Mouse (Mus musculus): ENCODE data around the gene H3f3b. TPM values are rescaled to one million over a fixed set of nuclear protein-coding genes. Genes with fewer than 3 reads are reported as not detected.

The H3f3b gene
- polyA plus RNA-seq, 1 experiment: 402 TPM

DNA sequence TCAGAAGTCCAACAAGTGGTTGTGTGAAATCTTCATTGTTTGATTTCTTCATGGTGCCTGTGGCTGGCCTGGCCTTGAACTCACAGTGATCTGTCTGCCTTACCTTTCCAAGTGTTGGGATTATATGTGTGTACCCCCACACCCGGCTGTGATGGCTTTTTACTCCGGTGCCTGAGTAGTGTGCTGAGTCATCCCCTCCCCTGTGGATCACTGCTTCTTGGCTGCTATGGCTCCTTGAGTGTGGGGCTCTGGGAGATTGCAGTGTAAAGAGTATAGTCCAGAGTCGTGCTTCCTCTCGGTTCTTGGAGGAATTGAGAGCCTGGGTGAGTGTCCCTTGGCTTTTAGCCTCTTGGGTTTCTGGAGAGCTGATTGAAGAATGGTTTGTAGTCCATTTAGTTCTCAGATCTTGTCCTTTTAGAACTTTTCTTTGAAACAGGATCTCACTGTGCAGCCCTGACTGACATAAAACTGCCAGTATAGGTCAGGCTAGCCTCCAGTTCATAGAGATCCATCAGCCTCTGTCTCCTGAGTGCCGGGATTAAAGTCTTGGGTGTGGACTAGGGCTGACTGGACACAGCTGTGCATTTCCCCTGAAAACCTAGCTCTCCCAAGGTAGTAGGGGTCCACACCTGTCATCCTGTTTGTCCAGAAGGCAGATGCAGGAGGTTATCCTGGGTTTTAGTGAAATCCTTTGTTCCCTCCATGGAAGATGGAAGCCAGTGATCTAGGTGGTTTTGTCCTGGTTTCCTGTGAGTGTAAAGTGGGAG, 14.8 kb upstream of the H3f3b start:
- H3K27ac ChIP-seq (ENCODE audit: control insufficient read depth, insufficient read depth, low read depth, low read length, poor library complexity): no peak overlapping the region

DNA sequence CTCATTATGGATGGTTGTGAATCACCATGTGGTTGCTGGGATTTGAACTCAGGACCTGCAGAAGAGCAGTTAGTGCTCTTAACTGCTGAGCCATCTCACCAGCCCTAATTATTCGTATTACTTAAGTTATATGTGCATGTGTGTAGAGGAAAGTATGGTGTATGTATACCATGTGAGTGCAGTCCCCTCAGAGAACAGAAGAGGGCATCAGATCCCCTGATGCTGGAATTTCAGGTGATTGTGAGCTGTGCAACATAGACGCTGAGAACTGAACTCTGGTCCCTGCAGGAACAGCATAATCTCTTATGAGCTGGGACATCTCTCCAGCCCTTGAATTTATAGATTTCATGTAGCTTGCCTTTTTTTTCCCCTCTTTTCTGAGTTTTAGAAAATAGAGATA, 14.1 kb upstream of the H3f3b start:
- TF ChIP-seq POLR2A (IDR thresholded peaks at IDR 0.05; ENCODE audit: borderline replicate concordance, control insufficient read depth, low read depth, low read length) (no peak), CTCF (IDR thresholded peaks at IDR 0.05; ENCODE audit: control insufficient read depth, insufficient read depth, low read length) (no peak)
- H3K27ac ChIP-seq (ENCODE audit: control insufficient read depth, insufficient read depth, low read depth, low read length, poor library complexity): no peak overlapping the region
- no peak overlapping the region for H3K4me3 ChIP-seq (replicated peaks; ENCODE audit: control insufficient read depth, low read depth, low read length)
- 94% methylated on average over 2 of the region's 2 CpGs for WGBS
- no peaks in the 10 kb centered on the region for H3K4me1 ChIP-seq (ENCODE audit: control insufficient read depth, insufficient read depth, low read length)

More for the DNA sequence above, 14.8 kb upstream of the H3f3b start:
- 69% methylated on average over 5 of the region's 5 CpGs for whole genome bisulfite sequencing
- no peaks in the 10 kb centered on the region for H3K4me1 ChIP-seq (ENCODE audit: control insufficient read depth, insufficient read depth, low read length)
- TF ChIP-seq POLR2A (IDR thresholded peaks at IDR 0.05; ENCODE audit: borderline replicate concordance, control insufficient read depth, low read depth, low read length) (no peak), CTCF (IDR thresholded peaks at IDR 0.05; ENCODE audit: control insufficient read depth, insufficient read depth, low read length) (no peak)
- H3K4me3 ChIP-seq (replicated peaks; ENCODE audit: control insufficient read depth, low read depth, low read length): no peak overlapping the region

DNA sequence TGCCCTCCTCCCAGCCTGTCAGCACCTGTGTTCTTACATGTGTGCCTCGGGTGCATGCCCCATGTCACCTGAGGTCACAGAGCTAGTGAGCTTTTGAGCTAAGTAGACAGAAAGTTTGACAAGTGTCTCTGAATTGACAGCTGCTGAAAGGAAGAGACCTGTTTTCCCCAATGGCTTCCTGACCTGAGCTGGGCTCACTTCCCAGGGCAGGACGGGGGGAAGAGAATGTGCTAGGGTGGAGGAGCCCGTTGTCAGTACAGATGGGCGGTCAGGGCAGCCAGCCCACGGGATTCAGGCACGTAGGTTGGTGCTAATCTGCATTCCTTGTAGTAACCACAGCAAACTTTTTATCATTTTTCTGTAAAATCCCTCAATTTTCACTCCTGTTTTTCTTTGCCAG, 12.8 kb upstream of the H3f3b start:
- H3K4me1 ChIP-seq (ENCODE audit: control insufficient read depth, insufficient read depth, low read length): no peaks in the 10 kb centered on the region
- 83% methylated on average over 6 of the region's 6 CpGs for WGBS
- H3K4me3 ChIP-seq (replicated peaks; ENCODE audit: control insufficient read depth, low read depth, low read length): no peak overlapping the region
- TF ChIP-seq CTCF (IDR thresholded peaks at IDR 0.05; ENCODE audit: control insufficient read depth, insufficient read depth, low read length) (no peak), POLR2A (IDR thresholded peaks at IDR 0.05; ENCODE audit: borderline replicate concordance, control insufficient read depth, low read depth, low read length) (no peak)
- H3K27ac ChIP-seq (ENCODE audit: control insufficient read depth, insufficient read depth, low read depth, low read length, poor library complexity): no peak overlapping the region

DNA sequence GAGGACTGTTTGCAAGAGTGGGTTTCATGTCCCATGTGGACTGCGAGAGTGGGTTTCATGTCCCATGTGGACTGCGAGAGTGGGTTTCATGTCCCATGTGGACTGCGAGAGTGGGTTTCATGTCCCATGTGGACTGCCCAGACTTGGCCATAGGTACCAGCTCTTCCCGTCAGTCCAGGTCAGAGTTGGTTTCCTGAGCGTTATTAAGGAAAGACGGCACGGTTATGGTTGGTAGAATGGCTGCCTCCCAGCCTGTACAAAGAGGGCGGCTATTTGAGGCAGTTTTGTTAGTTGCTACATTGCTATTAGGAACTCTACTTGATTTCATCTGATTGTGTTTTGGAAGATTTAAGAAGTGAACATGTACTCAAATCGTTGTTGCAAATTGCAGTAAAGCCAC, 10.1 kb upstream of the H3f3b start:
- 86% methylated on average over 9 of the region's 9 CpGs for WGBS
- Histone ChIP-seq H3K4me1 (ENCODE audit: control insufficient read depth, insufficient read depth, low read length) (no peaks in the 10 kb centered on the region), H3K27ac (ENCODE audit: control insufficient read depth, insufficient read depth, low read depth, low read length, poor library complexity) (no peak overlapping the region), H3K4me3 (replicated peaks; ENCODE audit: control insufficient read depth, low read depth, low read length) (no peak overlapping the region)
- TF ChIP-seq POLR2A (IDR thresholded peaks at IDR 0.05; ENCODE audit: borderline replicate concordance, control insufficient read depth, low read depth, low read length): no peak
- no peak for TF ChIP-seq CTCF (IDR thresholded peaks at IDR 0.05; ENCODE audit: control insufficient read depth, insufficient read depth, low read length)

DNA sequence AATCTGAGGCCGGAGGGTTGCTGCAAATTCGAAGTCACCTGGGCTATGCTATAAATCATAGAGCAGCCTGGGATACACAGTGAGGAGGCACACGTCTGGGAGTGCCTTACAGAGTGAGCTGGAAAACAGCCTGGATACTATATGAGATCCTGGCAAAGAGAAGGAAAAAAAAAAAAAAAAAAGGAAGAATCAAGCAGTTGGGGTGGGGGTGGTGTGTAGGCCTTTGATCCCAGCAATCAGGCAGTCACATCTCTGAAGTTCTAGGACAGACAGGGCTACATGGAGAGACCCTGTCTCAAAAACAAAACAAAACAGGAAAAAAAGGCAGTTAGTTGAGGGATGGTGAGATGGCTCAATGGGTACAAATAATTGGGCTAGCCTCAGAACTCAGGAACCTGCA, 8.9 kb upstream of the H3f3b start:
- TF ChIP-seq CTCF (IDR thresholded peaks at IDR 0.05; ENCODE audit: control insufficient read depth, insufficient read depth, low read length): no peak
- Histone ChIP-seq H3K27ac (ENCODE audit: control insufficient read depth, insufficient read depth, low read depth, low read length, poor library complexity) (no peak overlapping the region), H3K4me3 (replicated peaks; ENCODE audit: control insufficient read depth, low read depth, low read length) (no peak overlapping the region), H3K4me1 (ENCODE audit: control insufficient read depth, insufficient read depth, low read length) (peaks cover under 1% of the 10 kb centered on the region)
- 90% methylated on average over 3 of the region's 3 CpGs for WGBS

DNA sequence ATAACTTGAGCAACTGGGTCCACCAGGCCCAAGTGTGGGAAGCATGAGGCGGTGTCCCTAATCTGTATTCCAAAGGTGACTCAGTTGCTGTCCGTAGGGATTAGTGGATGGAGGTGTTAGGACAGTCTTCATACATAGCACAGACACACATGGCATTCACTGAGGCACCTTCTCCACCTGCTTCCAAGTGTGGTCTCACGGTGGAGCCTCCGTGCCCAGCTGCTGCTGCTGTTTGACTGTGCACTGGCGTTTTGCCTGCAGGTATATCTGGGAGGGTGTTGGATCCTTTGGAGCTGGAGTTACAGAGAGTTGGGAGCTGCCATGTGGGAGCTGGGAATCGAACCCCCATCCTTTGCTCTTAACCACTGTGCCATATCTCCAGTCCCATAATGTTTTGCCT, 6.8 kb upstream of the H3f3b start:
- WGBS: 89% methylated on average over 6 of the region's 6 CpGs
- H3K4me3 ChIP-seq (replicated peaks; ENCODE audit: control insufficient read depth, low read depth, low read length): no peak overlapping the region
- no peak overlapping the region for H3K27ac ChIP-seq (ENCODE audit: control insufficient read depth, insufficient read depth, low read depth, low read length, poor library complexity)
- TF ChIP-seq CTCF (IDR thresholded peaks at IDR 0.05; ENCODE audit: control insufficient read depth, insufficient read depth, low read length) (no peak), POLR2A (IDR thresholded peaks at IDR 0.05; ENCODE audit: borderline replicate concordance, control insufficient read depth, low read depth, low read length) (no peak)
- peaks cover 3% of the 10 kb centered on the region for H3K4me1 ChIP-seq (ENCODE audit: control insufficient read depth, insufficient read depth, low read length)

DNA sequence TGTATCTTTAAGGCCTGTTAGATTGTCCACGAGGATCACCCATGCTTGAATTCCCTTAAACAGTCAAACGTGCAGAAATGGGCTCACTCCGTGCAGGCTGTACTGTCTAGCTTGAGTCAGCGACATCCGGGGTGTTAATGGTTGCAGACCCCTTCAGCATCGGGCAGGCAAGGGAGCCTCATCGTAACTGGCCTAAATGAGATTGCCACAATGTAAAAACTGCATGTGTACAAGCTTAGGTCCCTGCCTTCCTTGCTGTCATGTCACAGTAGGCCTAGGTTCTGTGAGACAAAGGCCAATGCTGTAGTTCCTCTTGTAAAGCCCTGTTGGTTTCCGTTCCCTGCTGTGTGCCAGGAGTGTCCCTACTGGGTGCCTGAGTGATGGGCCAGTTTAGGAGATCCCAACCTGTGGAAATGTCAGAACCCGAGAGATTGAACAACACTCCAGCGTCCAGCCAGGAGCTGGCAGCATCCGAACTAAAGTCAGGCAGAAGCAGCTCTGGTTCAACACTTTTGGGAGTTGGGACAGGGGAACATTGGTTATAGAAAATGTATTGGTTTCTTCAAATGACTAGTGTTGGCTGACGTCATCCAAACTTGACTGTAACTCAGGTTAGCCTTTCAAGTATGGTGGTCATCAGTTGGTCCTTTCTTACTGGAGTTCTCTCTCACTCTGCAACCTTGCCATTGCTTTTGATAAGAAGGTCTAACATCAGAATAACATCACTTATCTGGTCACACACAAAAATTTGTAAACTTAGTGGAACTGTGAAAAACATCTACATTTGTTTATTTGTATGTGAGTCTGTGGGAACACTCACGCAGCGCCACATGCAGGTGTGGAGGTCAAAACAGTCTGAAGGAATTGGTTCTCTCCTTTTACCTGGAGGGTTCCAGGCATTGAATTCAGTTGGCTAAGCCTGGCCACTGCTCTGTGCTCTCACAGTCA, 3.4 kb upstream of the H3f3b start:
- peak overlapping the region; percentile 97 for H3K27ac ChIP-seq (ENCODE audit: control insufficient read depth, insufficient read depth, low read depth, low read length, poor library complexity)
- WGBS: 24% methylated on average over 14 of the region's 14 CpGs
- TF ChIP-seq POLR2A (IDR thresholded peaks at IDR 0.05; ENCODE audit: borderline replicate concordance, control insufficient read depth, low read depth, low read length) (no peak), CTCF (IDR thresholded peaks at IDR 0.05; ENCODE audit: control insufficient read depth, insufficient read depth, low read length) (no peak)
- peaks cover 4% of the 10 kb centered on the region for H3K4me1 ChIP-seq (ENCODE audit: control insufficient read depth, insufficient read depth, low read length)
- peak overlapping the region; percentile 64 for H3K4me3 ChIP-seq (replicated peaks; ENCODE audit: control insufficient read depth, low read depth, low read length)

Data from bone marrow, adult 2 months (tissue).